Mouse (Mus musculus): Measurements from ENCODE around the gene Hoxd13.

The Hoxd13 gene

DNA sequence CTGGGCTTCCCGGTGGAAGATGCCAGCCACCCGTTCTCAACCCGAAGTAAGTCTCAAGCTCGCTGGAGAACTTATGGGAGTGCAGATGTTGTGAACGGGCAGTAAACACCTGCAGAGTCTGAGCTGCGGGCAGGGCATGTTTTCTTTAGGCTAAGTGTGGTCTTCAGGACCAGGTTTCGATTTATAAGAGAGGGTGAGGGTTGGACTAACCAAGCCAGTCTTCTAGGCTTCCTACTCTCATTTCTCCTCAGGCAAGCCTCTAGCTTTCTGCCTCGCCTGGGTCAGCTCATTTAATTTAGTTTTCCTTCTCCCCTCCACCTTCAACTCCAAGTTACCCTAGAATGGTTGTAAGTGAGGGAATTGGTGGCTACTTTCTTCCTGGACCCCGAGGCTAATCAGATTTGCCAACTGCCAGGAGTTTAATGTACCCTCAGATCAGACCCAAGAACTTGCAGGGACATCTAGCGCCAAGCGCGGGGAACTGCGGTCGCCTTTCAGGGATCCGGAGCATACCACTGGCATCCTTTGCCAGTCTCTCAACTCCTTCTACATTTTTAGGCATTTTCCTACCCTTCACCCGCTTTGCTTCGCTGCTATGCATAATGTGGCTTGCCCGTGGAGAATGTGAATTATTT, 4.7 kb upstream of the Hoxd13 start:
- peak; percentile 66 for DNase-seq

DNA sequence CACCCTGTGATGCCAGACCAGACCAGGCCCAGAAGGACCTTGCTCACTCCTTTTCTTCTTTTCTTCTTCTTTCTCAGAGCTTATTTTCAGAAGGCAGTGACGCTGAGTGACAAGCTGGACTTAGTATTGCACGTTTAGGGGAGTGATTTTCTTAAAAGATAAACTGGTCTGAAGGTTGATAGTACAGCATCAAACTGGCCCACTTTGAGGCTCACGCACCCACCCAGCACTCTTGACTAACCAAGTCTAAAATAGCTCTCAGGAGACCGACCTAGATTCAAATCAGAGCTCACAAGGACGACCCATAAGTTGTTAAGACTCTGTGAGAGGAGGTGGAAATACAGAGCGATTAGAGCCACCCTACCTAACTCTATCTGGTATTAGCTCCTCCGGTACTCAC, 1.7 kb upstream of the Hoxd13 start:
- no peak for DNase-seq

DNA sequence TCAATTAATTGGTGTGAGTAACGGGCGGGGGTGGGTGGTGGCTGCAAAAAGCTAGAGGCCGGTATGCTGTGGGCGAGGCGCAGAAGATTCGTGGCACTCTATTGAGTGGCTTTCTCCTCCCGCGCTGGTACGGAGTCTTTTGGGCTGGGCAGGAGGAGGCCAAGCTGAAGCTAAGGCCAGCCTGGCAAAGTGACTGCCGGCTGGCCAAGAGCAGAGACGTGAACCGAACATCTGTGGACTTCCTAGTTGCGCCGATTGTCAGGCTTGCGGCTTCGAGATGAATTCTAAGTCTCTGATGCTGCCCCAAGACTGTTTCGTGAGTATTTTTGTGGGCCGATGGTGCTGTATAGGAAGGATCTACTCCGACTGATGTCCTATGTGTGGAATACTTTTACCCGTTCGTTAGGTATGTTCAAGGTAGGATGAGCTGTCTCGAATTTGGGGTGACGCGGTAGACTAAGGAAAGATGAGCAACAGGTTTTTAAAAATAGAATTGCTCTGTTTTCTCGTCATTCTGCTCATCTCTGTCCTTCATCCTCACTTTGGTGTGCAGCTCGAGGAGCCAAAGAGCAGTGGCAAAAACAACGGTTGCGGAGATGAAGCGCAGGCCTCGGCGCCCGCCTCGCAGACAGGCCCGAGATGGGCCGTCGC, 794 bp upstream of the Hoxd13 start:
- no peak for DNase-seq

DNA sequence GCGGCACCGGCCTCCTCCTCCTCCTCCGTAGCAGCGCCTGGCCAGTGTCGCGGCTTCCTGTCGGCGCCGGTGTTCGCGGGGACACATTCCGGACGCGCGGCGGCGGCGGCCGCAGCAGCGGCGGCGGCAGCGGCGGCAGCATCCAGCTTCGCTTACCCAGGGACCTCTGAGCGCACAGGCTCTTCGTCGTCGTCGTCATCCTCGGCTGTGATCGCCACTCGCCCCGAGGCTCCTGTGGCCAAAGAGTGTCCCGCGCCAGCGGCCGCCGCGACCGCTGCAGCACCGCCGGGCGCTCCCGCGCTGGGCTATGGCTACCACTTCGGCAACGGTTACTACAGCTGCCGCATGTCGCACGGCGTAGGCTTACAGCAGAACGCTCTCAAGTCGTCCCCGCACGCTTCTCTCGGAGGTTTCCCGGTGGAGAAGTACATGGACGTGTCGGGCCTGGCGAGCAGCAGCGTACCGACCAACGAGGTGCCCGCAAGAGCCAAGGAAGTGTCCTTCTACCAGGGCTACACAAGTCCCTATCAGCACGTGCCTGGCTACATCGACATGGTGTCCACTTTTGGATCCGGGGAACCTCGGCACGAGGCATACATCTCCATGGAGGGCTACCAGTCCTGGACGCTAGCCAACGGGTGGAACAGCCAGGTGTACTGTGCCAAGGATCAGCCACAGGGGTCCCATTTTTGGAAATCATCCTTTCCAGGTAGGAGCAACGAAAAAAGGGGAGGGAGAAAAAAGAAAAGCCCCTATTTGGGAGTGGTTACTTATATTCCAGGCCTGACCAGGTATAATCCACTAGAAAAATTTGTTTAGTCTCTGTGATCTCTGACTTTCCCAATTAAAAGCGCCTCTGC, 490 bp downstream of the Hoxd13 start:
- DNase-seq, result no peak

DNA sequence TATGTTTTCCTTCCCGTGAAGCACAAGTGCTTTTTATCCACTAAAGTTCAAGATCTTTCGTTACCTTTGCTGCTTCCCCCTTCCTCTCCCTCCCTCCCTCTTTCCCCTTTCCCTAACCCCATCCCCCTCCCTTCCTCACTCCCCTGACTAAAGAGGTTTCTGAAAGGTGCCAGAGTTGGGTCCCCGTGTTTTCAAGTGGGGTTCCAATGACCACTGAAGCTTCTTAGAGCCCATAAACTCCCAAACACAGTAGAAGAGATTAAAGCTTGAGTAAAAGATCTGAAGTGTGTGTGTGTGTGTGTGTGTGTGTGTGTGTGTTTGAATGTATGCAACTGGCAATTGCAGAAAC, 1.1 kb downstream of the Hoxd13 start:
- DNase-seq, result no peak

DNA sequence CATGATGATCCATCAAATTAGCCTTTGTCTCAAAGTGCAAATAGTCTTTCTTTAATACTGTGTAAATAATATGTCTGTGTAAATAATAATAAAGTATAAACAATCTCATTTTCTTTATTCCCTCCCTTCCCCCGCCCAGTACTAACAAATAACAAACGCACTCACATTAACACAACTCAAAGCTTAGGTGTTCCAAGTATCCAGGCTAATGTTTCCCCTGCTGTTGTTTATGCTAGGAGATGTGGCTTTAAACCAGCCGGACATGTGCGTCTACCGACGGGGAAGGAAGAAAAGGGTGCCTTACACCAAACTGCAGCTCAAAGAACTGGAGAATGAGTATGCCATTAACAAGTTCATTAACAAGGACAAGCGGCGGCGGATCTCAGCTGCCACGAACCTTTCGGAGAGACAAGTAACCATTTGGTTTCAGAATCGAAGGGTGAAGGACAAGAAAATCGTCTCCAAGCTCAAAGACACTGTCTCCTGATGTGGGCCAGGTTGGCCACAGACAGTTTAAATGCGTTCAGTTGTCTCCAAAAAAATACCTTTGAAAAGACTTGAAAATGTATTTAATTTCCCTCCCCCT, 1.6 kb downstream of the Hoxd13 start:
- no peak for DNase-seq

DNA sequence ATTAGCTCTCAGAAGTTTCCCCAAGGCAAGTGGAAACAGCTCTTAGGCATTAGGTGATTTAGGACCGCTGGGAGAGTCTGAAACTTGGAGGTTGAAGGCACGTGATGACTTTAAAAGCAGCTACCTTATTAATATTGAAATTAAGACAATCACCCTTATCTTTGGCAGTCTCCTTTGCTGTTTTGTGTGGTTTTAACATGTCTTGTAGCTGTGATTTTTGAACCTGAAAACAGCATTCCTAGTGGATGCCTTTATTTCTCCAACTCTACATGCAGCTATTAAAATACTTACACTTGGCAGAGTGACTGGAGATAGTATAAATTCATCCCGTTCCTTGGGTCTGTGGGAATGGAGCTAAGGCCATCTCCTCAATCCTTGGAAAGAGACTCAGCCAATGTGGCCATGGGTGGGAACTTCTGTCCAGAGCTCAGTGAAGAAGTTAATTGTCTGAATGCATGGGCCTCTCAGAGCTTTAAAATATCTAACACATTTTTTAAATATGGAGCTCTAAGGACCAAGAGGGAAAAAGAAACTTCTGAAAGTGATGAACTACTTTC, 2.6 kb downstream of the Hoxd13 start:
- DNase-seq, result no peak

DNA sequence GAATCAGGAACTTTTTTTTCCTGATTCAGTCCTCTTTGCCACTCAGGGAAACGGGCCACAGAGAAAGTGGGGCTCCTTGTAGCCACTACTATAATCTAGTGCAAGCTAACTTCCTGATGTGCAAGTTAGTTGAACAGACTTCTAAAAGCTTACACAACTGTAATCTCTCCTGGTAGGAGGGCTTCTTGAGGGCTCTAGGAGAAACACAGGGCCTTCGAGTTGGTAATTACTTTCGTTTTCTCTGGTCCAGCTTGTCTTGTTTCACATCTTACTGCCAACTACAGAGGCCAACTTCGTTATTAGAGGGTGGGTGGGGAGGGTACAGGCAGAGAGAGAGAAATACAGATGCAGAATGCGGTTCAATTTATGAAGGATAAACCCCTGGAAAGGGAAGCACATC, 3.7 kb downstream of the Hoxd13 start:
- DNase-seq, result no peak

DNA sequence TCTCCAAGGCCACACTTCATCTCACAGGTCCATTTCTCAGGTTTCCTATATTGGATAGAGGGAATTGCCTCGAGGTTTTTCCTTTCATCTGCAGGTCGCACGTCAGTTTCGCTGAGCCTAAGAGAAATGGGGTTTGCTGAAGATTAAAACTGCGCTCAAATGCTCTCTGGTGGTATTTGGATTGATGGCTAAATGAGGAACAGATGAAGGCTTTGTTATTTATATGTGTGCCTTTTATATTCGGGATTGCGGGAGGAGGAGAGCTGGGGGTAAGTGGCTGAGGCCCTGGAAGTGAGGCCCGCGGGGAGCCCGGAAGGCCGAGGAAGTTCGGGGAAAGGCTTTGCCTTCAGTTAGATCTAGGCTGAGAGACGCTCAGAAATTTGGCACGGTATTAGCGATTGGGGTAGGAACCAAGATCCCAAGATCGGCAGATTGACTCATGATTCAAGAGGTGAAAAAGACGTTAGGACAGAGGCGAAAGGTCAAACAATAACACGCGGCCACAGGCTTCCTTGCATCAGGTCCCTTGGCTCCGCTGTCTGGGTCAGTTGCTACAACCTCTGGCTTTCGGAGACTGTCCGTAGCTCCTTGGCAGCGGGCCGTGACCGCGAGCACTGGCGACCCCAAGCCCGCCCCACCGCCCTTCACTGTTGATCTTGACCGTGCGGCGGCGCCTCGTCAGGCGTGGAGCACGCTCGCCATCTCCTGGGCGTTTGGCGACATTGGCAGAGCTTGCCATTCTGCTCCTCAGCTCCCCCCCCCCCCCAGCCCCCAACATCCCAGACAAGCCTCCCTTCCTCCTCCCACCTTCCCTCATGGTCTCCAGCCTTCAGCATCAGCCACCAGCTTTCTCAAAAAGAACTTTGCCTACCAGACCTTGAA, 4.6 kb downstream of the Hoxd13 start:
- peak; percentile 53 for DNase-seq

DNA sequence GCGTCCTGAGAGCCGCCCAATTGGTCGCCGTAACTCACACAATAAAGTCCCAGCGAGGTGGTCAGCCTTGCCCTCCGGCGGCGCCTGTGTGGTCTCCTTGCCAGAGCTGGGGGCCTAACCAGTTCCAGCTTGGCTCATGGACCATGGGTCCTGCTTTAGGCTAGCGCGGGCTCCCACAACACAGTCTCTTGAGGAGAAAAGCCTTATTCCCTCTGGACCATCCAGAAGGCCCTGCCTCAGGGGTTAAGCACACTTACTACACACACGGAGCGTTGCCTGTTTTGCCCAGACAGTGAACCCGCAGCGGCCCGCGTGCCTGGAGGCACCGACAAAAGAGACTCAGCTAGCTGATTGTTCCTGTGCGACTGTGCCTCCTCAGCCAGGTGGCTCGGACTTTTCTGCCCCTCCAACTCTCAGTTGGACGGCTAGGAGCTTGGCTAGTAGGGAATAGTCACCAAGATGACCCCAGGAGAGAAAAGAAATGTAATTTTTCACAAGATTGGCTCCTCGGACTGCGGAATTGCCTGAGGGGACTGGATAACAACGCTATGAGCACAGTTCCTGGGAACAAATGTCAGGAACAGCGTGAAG, 5.8 kb downstream of the Hoxd13 start:
- DNase-seq, result no peak

DNA sequence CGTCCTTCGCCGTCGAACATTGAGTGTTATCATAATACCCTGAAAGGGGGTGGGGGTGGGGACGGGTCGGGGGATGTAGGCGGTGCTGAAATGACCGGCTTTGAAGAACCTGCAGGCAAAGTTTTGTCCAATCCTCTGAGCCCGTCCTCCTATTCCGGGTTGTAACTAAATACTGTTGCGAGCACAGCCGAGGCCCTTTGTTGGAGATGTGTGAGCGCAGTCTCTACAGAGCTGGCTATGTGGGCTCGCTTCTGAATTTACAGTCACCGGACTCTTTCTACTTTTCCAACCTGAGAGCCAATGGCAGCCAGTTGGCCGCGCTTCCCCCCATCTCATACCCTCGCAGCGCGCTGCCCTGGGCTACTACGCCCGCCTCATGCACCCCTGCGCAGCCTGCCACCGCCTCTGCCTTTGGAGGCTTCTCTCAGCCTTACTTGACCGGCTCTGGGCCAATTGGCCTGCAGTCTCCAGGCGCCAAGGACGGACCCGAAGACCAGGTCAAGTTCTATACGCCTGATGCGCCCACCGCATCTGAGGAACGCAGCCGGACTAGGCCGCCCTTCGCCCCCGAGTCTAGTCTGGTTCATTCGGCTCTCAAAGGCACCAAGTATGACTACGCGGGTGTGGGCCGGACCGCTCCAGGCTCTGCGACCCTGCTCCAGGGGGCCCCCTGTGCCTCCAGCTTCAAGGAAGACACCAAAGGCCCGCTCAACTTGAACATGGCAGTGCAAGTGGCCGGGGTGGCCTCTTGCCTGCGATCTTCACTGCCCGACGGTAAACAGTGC, 7.0 kb downstream of the Hoxd13 start, which contains the start of gene Hoxd12:
TSS of gene Hoxd12 (plus strand) at position 133 of the 785 bp plus-strand sequence.
- DNase-seq, result no peak

DNA sequence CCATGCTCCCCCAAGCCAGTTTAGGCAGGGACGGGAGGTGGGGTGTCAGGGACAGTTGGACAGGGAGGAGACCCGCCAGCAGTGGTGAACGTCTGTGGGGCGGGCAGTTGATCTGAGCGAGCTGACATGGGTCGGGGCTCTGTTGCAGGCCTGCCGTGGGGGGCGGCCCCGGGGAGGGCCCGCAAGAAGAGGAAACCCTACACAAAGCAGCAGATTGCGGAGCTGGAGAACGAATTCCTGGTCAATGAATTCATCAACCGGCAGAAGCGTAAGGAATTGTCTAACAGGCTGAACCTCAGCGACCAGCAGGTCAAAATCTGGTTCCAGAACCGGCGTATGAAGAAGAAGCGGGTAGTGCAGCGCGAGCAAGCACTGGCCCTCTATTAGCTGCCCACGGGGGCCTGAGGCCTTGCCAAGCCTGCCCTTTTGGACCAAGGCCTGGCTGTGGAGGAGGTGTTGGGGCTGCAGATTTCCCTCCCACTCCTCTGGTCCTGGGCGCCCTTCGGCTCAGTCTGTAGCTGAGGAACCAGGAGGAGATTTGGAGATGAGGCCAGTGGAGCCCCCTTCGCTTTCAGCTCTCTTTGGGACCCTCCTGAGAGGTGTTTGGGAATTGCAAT, 7.7 kb downstream of the Hoxd13 start:
- DNase-seq, result no peak

DNA sequence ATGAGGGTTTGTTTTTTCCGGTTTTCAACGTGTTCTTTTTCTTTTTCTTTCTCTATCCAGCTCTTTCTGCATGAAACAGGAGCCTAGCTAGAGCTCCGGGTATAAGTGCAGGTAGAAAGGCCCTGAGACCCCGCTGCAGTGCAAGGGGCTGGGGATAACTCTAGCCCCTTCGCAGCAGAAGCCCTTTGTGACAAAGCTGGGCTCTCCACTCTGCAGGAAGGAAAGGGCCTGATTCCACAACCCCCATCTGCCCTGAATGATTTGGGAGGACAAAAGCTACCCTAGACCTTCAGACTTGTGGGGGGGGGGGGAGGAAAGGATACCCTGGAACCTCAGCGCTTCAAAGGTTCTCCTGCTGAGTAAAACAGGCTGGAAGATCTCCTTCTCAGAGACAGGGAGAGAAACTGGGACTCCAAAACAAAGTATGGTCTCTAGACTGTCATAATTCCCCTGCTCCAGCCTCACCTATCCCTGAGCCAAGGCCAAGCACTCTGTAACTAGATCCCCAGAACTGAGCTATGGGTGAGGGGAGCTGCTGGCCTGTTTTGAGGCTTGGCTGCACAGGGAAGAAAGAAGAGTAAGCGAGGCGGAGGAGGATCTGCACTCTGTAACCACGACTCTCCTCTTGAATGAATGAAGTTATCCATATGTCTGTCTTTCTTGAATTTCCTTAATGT, 8.4 kb downstream of the Hoxd13 start:
- no peak for DNase-seq

DNA sequence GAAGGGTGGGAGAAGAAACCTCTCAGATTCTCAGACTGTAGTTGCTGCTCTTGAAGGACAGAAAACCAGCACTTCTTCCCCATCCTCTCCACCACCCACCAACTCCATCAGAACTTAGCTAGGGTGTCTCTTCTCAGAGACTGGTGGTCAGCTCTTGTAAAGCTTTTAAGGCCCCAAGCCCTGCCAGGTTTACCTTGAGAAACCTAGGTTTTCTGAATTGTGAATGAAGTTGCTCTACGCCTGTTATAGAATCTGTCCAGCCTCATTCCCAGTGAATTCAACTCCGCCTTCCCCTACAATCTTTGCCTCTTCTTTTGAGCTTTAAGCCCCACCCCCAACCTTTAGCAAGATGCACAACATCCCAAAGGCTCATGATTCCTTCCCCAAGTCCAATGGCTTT, 9.0 kb downstream of the Hoxd13 start:
- DNase-seq, result no peak

DNA sequence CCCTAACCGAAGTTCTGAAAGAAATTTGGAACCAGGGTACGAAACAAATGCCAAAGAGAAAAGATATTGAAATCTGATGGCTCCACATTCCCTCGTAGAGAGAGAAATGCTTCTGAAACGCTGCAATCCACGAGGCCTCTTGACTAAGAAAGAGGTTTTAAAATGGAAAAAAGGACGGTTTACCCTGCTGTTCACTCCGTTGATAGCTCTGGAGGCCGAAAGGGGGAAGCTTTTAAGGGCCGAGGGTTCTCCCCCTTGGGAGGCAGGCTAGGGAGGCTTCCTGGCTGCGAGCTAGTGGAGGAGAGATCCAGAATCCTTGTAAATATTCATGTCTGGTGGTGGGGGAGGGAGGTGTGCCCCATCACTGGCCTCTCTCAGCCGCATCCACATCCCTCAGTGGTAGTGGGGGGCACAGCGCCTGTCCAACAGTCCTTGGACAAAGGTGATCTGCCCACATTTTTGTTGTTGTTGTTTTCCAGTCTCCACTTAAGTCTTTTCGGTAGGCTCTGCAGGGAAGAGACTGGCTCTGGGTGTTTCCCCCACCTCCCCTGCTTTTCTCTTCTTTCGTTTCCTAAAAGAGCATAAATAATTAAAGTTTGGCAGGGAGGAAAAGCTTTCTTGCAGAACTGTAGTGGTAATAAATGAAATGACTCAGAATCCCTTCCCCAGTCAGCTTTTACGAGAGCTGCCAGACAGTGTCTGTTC, 10.9 kb downstream of the Hoxd13 start, which contains the start of gene Hoxd11:
TSS of gene Hoxd11 (plus strand) at position 667 of the 705 bp plus-strand sequence.
- no peak for DNase-seq

DNA sequence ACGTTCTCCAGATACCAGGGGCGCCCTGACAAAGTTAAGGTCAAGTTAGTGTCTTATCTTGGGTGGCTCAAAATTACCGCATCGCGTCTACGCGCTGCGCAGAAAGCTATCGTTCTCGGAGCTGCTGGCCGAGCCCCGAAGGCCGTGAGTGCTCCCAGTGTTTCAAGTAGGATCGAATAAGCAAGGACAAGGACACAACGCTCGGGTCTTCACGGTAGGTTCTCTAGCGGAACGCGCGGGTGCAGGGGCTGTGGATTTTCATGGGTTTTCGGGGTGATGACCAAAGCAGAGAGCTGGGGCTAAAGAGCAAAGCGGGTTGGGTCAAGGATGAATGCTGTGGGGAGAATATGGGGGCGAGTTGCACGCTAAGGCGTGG, 11.5 kb downstream of the Hoxd13 start:
- DNase-seq, result no peak

DNA sequence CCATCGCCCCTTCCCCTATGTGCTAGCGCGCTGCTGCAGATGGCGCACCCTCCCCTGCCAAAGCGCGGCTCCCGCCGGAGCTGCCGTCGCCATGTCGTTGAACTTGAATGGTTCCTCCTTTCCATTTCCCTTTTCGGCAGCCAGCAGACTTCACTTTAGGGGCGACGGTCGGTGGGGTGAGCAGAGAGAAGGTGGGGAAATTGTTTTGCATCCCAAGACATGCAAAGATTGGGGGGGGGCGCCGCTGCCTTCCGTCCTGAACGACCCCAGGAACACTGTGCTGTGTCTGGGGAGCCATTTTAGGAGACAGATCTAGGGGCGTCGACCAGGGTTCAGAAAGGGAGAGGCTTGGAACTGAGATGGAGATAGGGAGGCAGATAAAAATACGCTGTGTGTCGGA, 11.9 kb downstream of the Hoxd13 start:
- no peak for DNase-seq

DNA sequence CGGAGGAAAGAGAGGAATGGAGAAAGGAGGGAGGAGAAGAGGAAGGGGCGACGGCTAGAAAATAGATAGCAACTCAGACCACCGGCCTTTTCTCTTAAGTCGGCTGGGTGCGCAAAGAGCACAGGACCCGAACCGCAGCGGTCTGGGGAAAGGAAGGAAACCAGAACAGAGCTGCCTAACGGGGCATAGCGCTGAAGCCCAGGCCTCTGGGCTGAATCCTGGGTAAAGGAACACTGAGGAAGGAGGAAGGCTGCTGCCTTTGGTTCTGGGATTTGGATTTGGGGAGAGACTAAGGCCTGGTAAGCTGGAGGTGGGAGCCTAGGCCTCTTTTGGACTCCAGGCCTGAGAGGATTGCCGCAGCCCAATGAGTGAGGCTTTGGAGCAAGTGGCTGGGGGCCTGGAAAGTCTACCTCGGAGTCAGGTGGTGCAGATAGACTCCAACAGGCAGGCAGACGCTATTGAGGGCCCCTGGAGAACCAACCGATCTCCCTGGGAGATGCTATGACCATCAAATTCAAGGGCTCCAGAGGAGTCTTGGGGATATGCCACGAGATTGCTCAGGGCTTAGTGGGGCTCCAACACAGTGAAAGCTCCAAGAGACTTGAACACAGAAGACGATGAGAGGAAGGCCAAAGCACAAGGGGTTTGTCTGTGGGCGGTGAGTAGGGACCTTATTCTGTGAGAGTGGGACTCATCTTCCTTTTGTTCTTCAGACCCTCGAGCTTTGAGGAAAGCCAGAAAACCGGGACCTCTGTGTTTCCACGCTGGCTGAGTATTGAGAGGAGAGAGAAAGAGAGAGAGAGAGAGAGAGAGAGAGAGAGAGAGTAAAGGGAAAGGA, 12.7 kb downstream of the Hoxd13 start:
- no peak for DNase-seq
